Mouse (Mus musculus) urinary bladder, postnatal 4 days (tissue): ENCODE results near the gene Hspa12a.

Experiments
- DNase-seq, 2 experiments: peaks; one replicate each; pipeline ENCODE4 v3.0.0; 2021 to 2022; ENCODE audit warnings: low spot score in 2 of 2

Gene Hspa12a

DNA sequence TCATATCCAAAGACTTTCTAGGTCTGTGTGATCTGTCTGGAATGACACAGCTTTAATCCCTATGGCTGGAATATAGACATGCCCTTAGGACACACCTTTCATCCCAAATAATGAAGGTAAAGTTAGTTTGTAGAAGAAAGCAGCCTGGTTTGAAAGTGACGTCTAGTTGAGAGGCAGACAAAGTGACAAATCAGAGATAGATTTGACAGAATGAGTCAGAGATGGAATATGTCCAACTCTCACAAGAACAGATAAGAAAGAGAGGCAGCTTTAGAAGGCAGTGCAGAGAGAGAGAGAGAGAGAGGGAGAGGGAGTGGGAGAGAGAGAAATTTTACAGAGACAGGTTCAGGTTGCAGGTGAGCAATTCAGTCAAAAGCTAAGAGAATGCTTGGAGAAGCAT lies 119.1 kb downstream of the Hspa12a start:
- no peak for DNase-seq

DNA sequence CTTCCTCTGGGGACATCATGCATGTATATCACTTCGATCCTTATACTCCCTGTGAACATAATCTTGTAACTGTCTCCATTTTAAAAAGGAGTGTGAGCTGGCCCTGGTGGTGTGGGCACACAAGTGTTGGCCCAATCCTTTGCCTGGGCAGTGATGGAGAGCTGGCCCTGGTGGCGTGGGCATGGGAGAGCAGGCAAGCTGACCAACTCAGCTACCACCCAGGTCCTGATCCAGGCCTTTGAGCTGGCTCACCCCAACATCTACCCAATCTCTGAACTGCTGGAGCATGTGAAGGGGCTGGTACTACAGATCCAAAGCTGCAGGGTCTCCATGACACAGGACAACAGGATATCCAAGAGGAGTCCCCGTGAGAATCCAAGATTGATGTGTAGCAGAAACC lies 120.2 kb downstream of the Hspa12a start:
- no peak for DNase-seq

DNA sequence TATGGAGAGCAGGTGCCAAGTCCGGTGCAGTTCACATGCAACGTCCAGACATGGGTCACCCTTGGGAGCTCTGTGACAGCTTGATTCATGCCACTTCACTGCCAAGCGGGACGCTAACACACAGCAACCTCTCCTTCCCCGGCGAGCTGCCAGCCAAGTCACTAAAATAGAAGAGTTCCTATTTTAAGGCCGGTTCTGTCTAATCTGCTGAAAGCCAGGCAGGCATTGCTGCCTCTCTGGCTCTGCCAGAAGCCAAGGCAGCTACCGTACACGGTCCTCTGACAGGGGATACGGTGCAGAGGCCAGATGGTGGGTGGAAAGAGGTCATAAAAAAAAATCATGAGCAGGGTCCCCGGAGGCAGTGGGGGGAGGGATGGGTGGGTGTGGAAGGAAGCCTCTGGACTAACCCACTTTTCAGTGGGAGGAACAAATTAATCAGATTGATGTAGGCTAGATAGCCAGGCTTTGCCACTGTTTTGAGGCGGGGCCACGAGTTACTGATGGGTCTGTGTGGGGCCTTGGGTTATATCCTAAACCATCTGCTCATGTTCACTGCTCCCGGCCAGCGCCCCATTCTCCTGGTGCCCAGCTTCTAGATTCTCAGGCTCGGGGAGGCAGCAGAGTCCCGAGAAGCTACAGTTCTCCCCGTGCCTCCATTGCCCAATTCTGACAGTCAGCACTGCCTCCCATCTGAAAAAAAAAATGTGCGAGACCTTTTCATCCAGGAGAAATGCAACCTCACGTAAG lies 120.8 kb downstream of the Hspa12a start:
- no peak for DNase-seq

DNA sequence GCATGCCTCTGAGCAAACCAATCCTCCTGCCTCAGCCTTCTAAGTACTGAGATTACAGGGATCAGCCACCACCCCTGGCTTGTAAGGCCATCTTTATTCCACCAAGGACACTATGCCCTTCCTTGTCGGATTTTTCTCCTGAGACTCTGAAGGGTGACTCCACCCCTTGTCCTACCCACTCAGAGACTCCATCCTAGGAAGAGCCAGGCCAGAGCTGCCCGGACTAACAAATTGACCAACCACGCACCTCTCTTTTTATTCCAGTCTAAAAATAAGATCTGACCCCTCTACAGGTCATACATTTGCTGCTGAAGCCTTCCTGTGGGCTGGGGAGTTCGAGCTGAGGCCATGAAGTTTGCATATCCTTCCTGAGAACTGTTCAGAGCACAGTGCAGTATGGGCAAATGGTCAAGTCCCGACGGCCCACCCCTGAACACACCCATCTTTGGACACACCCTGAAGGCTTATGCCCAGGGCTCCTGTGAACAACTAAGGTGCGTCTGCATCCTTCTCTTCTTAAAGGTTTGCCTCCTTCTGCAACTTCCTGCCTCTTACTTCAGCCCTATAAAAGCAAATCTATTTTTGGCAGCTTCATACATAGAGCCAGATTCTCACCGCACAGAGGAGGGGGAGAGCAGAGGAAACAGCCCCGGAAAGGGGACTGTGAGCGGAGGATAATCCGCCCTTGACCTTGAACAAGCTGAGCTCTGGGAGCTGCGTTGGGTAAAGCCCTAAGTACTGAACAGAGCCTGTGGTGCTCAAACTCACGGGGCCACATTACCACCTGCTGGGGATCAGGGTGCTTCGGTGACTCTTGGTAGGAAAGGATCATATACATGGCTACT lies 124.7 kb downstream of the Hspa12a start:
- DNase-seq, result no peak

DNA sequence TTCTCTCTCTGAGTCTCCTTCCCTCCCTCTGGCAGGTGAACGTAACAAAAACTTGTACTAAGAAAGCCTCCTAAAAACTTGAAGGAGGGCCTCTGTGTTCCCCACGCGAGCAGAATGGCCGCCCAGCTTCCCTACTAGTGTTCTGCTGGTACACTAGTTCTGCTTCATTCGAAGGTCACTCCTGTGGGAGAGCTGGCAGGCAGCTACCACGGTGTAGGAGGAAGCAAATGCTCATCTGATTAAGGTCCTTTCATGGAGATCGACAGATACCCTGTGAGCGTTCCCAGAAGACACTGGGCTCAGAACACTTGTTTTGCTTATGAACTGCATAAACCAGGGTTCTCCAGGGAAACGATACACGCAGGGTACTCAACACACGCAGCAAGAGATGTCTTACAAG lies 126.1 kb downstream of the Hspa12a start:
- no peak for DNase-seq

DNA sequence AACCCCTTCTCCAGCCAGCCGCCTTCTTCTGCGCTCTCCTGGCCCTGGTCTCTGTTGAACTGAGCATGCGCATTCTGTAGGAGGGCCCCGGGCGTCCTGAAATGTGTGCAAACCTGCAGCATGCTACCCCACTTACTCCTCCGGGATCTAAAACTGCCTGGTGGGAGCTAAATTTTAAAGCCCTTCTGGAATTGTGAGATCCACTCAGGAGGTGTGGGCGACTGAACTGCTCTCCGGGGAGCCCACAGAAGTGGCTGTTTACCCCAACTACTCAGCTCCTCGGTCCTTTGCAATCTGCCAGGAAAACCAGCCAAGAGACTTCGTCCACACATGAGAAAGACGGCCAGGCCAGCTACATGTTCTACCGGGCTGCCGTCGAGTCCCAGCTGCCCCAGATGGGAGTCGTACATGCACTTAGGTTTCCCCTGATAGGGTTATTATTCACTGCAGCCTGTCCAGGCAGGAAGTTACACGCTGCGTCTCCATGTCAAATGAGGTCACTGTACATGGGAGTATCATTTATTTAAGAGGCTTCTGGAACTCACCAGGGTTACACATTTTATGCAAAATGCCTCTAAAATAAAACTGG lies 126.9 kb downstream of the Hspa12a start:
- DNase-seq, result peak in 1 of 2 experiments; percentile 31

DNA sequence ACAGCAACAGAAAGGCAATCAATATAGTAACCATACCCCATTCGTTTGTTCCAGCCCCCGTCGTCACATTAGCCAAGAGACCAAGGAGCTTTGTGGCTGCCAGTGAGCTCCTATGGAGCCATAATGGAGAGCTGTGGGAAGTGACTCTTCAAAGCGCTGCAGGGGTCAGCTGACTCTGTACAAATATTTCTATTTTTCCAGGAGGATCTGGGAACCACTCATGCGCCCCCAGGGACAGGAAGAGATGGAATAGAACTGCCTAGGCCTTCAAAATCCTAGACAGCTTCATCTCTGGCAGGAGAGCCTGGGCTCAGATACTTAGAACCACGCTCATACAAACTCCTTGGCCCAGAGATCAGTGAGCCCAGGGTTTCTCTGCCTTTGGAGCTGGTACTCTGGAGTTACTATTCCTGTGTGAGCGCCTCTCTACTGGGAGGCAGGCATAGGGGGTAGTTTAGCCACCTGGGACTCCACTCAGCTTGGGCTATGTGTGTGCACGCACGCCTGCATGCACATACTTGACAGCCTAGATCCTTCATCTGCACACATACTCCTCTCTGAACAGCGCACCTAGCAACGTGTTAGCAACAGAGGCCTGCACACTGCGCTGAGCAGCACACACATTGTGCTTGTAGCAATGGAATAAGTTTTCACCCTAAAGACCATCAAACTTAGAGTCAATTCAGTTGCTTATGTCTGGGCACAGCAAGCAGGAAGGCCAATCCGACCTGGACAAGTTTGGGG lies 128.1 kb downstream of the Hspa12a start:
- DNase-seq, result no peak

DNA sequence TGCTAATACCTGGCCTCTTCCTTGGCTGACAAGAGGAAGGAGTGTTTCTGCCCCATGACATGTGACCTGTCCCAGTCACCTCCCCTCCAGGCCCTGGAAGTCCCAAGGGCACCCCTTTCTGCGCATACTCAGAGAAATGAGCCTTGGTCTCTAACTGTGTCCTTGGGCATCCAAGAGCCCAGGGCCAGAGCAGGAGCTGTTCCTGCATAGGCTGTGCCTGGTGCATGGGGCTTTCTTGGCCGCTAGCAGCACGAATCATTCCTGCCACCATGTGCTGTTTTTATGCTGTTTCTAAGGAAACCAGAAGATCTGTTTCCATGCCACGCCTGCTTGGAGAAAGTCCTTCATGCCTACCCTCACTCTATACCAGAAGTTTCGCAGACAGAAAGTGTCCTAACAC lies 132.9 kb downstream of the Hspa12a start:
- no peak for DNase-seq

DNA sequence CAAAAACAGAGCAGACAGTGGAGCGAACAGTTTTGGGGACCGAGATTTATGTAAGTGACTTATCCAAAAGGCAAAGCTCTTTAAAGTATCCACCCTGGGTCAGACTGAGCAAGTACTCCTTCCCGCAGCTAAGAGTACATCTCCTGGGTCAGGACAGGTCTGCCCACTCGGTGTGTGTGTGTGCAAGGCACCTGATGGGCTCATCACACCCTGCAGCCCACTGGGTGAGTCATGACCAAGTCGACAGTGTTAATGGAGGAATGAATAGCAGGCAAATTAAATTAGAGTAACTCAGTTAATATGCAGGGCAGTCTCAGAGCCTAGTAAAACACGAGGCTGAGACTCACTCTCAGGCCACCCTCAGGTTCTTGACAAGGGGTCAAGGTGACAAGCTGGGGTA lies 134.6 kb downstream of the Hspa12a start:
- no peak for DNase-seq

DNA sequence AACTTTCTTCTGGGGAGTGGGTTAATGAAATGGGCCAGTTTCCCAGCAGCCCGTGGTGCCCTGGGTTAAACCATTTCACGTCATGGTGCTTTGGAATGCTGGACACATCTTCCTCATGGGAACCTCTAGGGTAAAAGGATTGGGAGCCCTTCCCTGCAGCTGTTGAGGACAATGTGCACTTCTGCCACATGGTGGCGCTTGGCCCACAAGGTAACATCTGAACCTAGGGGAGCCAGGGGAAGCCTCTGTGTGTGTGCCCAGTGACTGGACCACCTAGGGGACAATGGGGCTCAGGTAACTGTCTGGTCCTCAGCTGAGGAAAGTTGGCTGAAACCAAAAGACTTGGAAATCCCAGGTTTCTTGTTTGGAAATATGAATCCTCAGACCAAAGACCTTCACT lies 137.1 kb downstream of the Hspa12a start:
- peak; percentile 46 to 71 for DNase-seq

DNA sequence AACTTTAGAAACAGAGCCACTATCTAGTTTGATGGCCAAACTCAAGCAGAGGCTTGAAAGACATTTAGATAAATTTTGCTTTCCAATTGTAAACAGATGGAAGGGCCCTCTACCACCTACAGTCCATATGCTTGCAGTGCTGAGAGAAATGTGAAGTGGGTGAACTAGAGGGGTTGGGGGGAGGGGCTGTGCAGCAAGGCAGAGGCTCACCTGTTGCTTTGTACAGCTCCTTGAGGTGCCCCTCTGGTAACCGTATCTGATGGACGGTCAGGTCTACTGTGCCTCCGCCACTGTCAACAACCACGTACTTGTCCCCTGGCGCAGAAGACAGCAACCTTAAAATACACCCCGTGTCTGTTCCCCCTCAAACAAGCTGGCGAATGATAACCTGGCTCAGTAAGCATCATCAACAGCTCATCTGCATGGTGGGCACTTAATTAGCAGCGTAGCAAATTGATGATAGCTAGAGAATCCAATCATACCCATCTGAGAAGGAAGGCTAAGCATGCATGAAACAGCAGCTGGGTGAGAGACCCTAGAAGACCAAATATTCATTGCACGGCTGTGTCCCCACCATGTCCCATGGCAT lies 138.2 kb downstream of the Hspa12a start:
- no peak for DNase-seq

DNA sequence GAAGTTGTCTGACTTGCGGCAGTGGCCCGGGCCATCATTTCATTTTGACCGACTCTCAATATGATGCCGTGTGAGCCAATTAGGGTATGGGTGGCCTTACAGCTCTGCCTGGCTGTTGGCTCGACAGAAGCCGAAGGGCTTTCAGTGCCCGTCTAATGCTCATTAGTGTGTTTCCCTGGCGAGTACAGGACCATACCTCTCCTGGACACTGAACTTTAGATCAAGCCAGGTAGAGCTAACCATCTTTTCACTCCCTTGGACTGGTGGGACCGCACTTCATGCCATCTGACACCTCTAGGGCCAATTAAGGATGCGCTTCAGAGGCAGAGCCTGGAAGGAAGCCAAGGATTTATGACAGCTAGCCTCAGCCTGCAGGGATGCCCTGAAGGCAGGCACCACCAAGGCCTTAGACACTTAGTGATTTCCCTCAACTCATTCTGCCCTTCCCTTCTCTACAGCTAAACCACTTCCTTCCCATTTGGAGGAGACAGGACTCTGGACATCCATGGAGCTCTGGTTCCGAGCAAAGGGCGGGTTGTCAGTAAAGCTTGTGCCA lies 148.3 kb downstream of the Hspa12a start:
- no peak for DNase-seq

DNA sequence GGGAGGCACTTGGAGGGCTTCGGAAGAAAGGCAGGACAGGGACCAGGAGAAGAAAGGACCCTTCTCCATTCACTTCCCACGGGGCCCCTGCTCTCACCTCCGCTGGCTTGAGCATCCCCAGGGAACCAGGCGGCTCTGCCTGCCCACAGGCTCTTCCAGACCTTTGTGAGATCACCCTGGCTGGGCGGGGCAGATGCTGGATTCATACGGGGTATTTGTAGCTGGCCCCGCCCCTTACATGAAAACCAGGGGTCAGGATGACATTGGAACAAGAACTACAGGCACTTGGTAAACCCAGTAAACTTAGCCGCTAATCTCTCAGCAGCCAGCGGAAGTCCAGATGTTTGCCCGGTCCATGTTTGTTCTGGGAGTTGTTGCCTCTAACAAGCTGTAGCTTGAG lies 149.2 kb downstream of the Hspa12a start, which contains the start of gene 1700019N19Rik:
TSS of gene 1700019N19Rik (minus strand) at position 178 of the 400 bp plus-strand sequence.
- no peak for DNase-seq

DNA sequence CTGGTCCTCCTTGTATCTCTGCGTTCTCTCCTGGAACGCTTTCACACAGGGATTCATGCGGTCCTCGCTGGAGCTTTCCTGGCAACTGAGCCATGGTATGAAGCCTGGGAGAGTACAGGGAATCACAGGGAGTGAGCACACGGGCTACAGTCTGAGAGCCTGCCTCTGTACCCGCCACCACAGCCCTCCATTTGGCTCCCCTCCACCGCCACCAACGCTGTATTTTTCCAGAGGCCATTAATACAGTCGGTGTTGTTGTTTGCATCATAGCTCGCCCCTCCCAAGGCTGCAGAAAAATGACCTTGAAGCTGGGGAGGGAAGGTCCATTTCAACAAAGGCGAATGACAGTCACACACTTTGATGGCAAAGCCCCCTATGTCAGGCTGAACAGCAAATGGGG lies 154.3 kb downstream of the Hspa12a start:
- DNase-seq, result no peak

DNA sequence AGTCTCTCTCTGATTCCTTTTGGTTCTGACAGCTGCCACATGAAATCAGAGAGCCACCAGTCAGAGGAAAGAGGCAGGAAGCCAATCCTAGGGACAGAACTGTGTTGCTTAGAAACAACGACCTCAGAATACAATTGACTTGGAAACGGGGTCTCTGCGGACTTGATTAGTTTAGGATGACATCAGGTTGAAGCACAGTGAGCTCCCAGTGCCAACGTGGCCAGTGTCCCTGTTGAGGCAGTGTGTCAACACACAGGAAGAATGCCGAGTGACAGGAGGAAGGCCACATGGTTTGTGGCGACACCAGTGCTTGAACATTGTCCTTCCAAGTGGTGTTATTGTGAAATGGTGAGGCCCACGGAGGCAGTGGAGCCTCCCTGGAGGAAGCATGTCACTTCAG lies 159.5 kb downstream of the Hspa12a start:
- no peak for DNase-seq

DNA sequence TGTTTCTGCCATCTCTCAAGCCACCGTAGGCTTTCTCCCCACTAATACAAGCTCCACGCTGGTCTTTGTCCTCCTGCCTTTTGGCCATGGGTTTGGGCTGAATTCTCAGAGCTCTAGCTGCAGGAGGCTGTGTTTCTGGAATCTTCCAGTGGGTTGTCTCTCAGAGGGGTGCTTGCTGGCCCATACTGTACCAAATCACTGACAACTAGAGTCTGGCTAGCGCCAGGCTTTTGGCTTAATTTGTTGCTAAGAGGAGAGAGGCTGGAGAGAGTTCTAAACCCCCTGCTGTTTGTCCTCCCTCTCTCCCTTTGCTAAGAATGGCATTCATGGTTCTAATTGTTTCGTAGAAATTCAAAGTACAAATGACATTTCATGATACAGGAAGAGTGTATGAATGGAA lies 161.9 kb downstream of the Hspa12a start:
- no peak for DNase-seq

DNA sequence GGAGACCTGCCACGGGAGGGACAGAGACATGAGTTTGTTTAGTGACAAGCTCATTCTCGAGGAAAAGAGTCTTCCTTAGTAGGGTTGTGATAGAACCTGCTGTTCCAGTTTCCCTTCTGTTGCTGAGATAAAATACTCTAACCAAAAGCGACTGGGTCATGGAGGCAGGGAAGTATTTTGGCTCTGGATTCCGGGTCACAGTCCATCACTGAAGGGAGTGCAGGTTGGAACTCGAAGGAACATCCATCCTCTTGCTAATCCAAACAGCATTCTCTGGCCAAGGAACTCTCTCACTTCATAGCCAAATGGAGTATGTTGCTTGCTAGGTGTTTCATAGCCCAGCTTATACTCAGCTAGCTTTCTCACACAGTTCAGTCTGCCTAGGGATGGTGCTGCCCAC lies 167.0 kb downstream of the Hspa12a start:
- DNase-seq, result no peak

DNA sequence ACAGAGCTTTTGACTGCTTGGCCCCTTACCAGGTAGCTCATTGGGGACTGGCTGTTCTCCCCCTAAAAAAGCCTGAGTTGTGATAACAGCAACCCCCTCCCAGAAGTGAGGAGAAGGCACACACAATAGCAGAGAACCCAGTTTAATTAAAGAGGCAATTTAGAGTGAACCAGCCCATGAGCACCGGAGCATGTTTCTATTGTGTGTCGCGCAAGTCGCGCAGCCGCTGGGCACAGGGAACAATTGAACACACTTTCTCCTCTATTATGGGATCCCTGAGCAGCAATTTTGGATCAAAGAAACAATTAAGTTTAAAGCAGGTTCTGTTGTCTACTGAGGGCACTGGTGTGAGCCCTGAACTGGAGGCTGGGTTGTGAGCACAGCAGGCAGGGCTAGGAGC lies 176.1 kb downstream of the Hspa12a start:
- DNase-seq, result no peak

DNA sequence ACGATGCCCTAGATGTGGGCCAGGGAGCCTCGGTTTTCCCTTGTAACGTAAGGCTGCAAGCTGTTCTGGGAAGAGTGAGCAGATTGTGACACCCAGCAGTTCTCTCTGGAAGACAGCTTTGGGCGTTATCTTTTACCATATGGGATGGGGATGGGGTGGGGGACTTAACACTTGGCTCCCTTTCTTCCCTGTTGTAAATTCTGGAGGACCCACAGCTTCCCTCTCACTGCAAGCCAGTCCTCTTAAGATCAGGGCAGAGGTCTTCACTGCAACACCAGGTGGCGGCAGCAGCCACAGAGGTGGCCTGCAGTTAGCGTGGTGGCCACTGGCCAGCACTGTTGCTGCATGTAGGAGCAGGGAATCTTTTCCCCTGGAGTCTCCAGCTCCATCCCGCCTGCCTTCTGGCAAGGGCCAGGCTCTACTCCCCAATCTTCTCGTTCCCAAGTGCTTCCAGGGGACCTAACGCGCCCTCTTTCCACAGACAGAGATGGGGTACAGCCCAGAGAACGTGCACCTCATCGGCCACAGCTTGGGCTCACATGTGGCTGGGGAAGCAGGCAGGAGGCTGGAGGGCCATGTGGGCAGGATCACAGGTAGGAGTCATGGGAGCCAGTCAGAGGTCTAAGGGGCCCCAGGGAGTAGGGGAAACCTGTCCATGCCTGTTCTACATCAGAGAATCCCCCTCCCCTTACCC lies 180.5 kb downstream of the Hspa12a start:
- peak; percentile 72 to 75 for DNase-seq

DNA sequence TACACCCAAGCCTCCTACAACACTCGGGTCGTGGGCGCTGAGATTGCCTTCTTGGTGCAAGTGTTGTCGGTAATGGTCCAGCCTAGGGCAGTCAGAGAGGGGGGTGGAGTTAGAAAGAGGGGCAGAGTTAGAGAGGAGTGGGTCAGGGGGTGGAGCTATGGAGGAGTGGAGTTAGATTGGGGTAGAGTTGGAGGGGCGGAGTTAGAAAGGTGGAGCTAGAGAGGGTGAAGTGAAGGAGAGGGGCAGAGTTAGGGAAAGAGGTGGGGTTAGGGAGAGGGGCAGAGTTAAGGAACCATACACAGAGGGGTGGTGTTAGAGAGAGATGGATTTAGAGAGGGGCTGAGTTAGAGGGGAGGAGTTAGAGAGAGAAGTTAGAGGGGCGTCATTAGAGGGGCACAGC lies 181.1 kb downstream of the Hspa12a start:
- no peak for DNase-seq

DNA sequence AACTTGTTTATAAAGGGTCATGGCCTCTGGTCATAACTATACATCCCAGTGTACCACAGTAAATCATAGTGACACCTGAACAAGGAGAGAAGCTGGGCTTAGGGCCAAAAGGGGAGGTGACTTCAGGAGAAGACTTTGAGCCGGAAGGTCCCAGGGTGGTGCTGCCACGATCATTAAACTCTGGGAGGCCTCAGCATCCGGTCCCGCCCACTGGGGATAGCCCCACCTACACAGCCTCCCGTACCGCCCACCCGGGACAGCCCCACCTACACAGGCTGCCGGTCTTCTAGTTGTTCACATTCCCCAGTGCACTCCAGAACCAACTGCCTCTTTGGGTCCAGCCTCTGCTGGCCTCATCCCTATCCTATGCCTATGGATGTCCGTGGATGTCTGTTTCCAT lies 184.0 kb downstream of the Hspa12a start, which contains the start of gene Pnliprp2:
TSS of gene Pnliprp2 (plus strand) at position 297 of the 400 bp plus-strand sequence.
- DNase-seq, result peak in 1 of 2 experiments; percentile 69
